Mouse (Mus musculus) small intestine, adult 2 months (tissue): ENCODE results near the gene Gm36210. TPM values are rescaled to one million over a fixed set of nuclear protein-coding genes. Genes with fewer than 3 reads are reported as not detected.

Experiments
- H3K27ac ChIP-seq: fragments of 200-500 bp; 2 replicates; pipeline ENCODE4 v1.5.1; 2012; ENCODE audit warnings: low read depth, low read length, control low read depth, inconsistent platforms; ENCODE audit not compliant: insufficient read depth
- H3K27me3 ChIP-seq: fragments of 200-500 bp; 2 replicates; pipeline ENCODE4 v1.6.1; 2012; ENCODE audit warnings: mild to moderate bottlenecking, moderate library complexity, low read length, inconsistent platforms; ENCODE audit not compliant: control insufficient read depth, insufficient read depth
- H3K36me3 ChIP-seq: fragments of 200-500 bp; 2 replicates; pipeline ENCODE4 v1.6.1; 2012; ENCODE audit warnings: mild to moderate bottlenecking, low read length, control low read depth, inconsistent platforms; ENCODE audit not compliant: control insufficient read depth, insufficient read depth
- H3K4me1 ChIP-seq: fragments of 200-500 bp; 2 replicates; pipeline ENCODE4 v1.6.1; 2012; ENCODE audit warnings: low read length, inconsistent platforms, mixed read lengths; ENCODE audit not compliant: control insufficient read depth, insufficient read depth, insufficient read length
- H3K4me3 ChIP-seq: fragments of 200-500 bp; 2 replicates; pipeline ENCODE4 v1.5.1; 2012; ENCODE audit warnings: low read depth, mild to moderate bottlenecking, control low read depth, inconsistent platforms, low read length, moderate library complexity
- CTCF ChIP-seq: fragments of 200-500 bp; IDR thresholded peaks from 2 replicates; pipeline ENCODE4 v1.5.1; 2012; ENCODE audit warnings: low read depth, mild to moderate bottlenecking, control low read depth, inconsistent platforms, low read length, moderate library complexity, mixed read lengths; ENCODE audit not compliant: insufficient replicate concordance, insufficient read length; ENCODE audit errors: extremely low read depth
- POLR2A ChIP-seq: fragments of 200-500 bp; IDR thresholded peaks from 2 replicates; pipeline ENCODE4 v1.6.1; 2012; ENCODE audit warnings: low read depth, mild to moderate bottlenecking, control low read depth, inconsistent platforms, low read length, moderate library complexity
- WGBS: fragments of 180-500 bp; shearing (Covaris S2); methylation state at CpG from one replicate; pipeline ENCODE4 v1.1.7; 2018; 5-methylcytosine and 5-hydroxymethylcytosine counted together
- polyA plus RNA-seq: library from polyadenylated mRNA; depleted of rRNA; stranded (reverse); fragments of >200 nt; gene quantifications from 2 replicates; pipeline ENCODE4 v1.2.3, GENCODE M21; 2012; rRNA removed

Gene Gm36210
- not detected in 2 replicates for polyA plus RNA-seq

- WGBS, result 77% methylated on average over 10 of the region's 10 CpGs
- no peaks in the 10 kb centered on the region for H3K36me3 ChIP-seq
- no peak within 1 kb of the TSS for H3K4me3 ChIP-seq
- no peaks in the 10 kb centered on the region for H3K4me1 ChIP-seq
- H3K27me3 ChIP-seq, result no peaks in the 10 kb centered on the region
- no peak within 1 kb of the TSS for H3K27ac ChIP-seq
- no peak for TF ChIP-seq POLR2A
- TF ChIP-seq CTCF, result no peak
These were observed at the start of gene Gm36210 for GRCm38 (mm10) chr7:4906466-4906950. Gm36210 (minus strand) TSS chr7:4906516.

- WGBS, result 39% methylated on average over 10 of the region's 10 CpGs
- Histone ChIP-seq H3K36me3 (no peaks in the 10 kb centered on the region), H3K27me3 (no peaks in the 10 kb centered on the region), H3K4me1 (no peaks in the 10 kb centered on the region), H3K4me3 (no peak overlapping the region), H3K27ac (no peak overlapping the region)
- TF ChIP-seq POLR2A (no peak), CTCF (no peak)
These were observed 47.6 kb upstream of the Gm36210 start for GRCm38 (mm10) chr7:4953815-4954445.

GRCm38 (mm10) chr7:4950561-4951342 lies 44.4 kb upstream of the Gm36210 start:
- Histone ChIP-seq H3K27me3 (no peaks in the 10 kb centered on the region), H3K4me3 (no peak overlapping the region), H3K4me1 (no peaks in the 10 kb centered on the region), H3K27ac (no peak overlapping the region), H3K36me3 (no peaks in the 10 kb centered on the region)
- 74% methylated on average over 19 of the region's 19 CpGs for WGBS
- no peak for TF ChIP-seq CTCF
- no peak for TF ChIP-seq POLR2A

GRCm38 (mm10) chr7:4948386-4948785 lies 42.1 kb upstream of the Gm36210 start:
- 43% methylated on average over 6 of the region's 6 CpGs for WGBS
- Histone ChIP-seq H3K36me3 (no peaks in the 10 kb centered on the region), H3K4me3 (no peak overlapping the region), H3K4me1 (peaks cover 4% of the 10 kb centered on the region), H3K27me3 (no peaks in the 10 kb centered on the region), H3K27ac (no peak overlapping the region)
- no peak for TF ChIP-seq POLR2A
- TF ChIP-seq CTCF, result no peak

GRCm38 (mm10) chr7:4947855-4948254 lies 41.5 kb upstream of the Gm36210 start:
- no peak for TF ChIP-seq CTCF
- 18% methylated on average over 2 of the region's 2 CpGs for WGBS
- no peak overlapping the region for H3K27ac ChIP-seq

GRCm38 (mm10) chr7:4943223-4943815 lies 37.0 kb upstream of the Gm36210 start:
- H3K36me3 ChIP-seq, result no peaks in the 10 kb centered on the region
- TF ChIP-seq CTCF (peak; percentile 98), POLR2A (no peak)
- peaks cover 6% of the 10 kb centered on the region for H3K4me1 ChIP-seq
- 6% methylated on average over 15 of the region's 15 CpGs for WGBS
- no peaks in the 10 kb centered on the region for H3K27me3 ChIP-seq
- H3K27ac ChIP-seq, result no peak overlapping the region
- peak overlapping the region; percentile 63 for H3K4me3 ChIP-seq

More at GRCm38 (mm10) chr7:4947855-4948254, 41.5 kb upstream of the Gm36210 start:
- no peaks in the 10 kb centered on the region for H3K36me3 ChIP-seq
- H3K4me3 ChIP-seq, result no peak overlapping the region
- H3K27me3 ChIP-seq, result no peaks in the 10 kb centered on the region
- H3K4me1 ChIP-seq, result peaks cover 4% of the 10 kb centered on the region

- H3K27ac ChIP-seq, result no peak overlapping the region
- TF ChIP-seq CTCF, result no peak
- TF ChIP-seq POLR2A, result no peak
- WGBS, result 34% methylated on average over 5 of the region's 5 CpGs
- no peaks in the 10 kb centered on the region for H3K27me3 ChIP-seq
- peaks cover 6% of the 10 kb centered on the region for H3K4me1 ChIP-seq
- no peaks in the 10 kb centered on the region for H3K36me3 ChIP-seq
- H3K4me3 ChIP-seq, result no peak overlapping the region
These were observed 36.4 kb upstream of the Gm36210 start for GRCm38 (mm10) chr7:4942673-4943072.
